Mouse (Mus musculus) kidney, adult 2 months (tissue): Measurements from ENCODE around the gene Csnk1d. TPM values are rescaled to one million over a fixed set of nuclear protein-coding genes. Genes with fewer than 3 reads are reported as not detected.

ENCODE experiments used
- DNase-seq: peaks from one replicate; pipeline ENCODE4 v3.0.0; 2021
- H3K27ac ChIP-seq: fragments of 200-500 bp; 2 replicates; pipeline ENCODE4 v1.5.1; 2012; ENCODE audit warnings: low read depth, low read length, control low read depth, inconsistent platforms; ENCODE audit not compliant: insufficient read depth
- H3K27me3 ChIP-seq: fragments of 200-500 bp; replicated peaks from 2 replicates; pipeline ENCODE4 v1.6.1; 2012; ENCODE audit warnings: mild to moderate bottlenecking, moderate library complexity, low read length, inconsistent platforms; ENCODE audit not compliant: control insufficient read depth, insufficient read depth
- H3K36me3 ChIP-seq: fragments of 200-500 bp; 2 replicates; pipeline ENCODE4 v1.6.1; 2012; ENCODE audit warnings: mild to moderate bottlenecking, moderate library complexity, low read length, inconsistent platforms; ENCODE audit not compliant: control insufficient read depth, insufficient read depth
- H3K4me1 ChIP-seq: fragments of 200-500 bp; 2 replicates; pipeline ENCODE4 v1.6.1; 2011; ENCODE audit warnings: low read length; ENCODE audit not compliant: control insufficient read depth, insufficient read depth
- H3K4me3 ChIP-seq: fragments of 200-500 bp; 2 replicates; pipeline ENCODE4 v1.5.1; 2011; ENCODE audit warnings: mild to moderate bottlenecking, low read depth, low read length, control low read depth; ENCODE audit not compliant: insufficient read depth
- CTCF ChIP-seq: fragments of 200-500 bp; conservative IDR thresholded peaks from 2 replicates; pipeline ENCODE4 v1.5.1; 2011; ENCODE audit warnings: low read depth, mild to moderate bottlenecking, control low read depth, low read length, moderate library complexity, mixed read lengths; ENCODE audit not compliant: insufficient read depth, insufficient read length
- POLR2A ChIP-seq: fragments of 200-500 bp; IDR thresholded peaks from one replicate; pipeline ENCODE4 v1.6.1; 2011; ENCODE audit warnings: low read depth, low read length, control low read depth
- WGBS: fragments of 180-500 bp; shearing (Covaris S2); methylation state at CpG from one replicate; pipeline ENCODE4 v1.1.7; 2018; 5-methylcytosine and 5-hydroxymethylcytosine counted together
- polyA plus RNA-seq: library from polyadenylated mRNA; depleted of rRNA; stranded (reverse); fragments of >200 nt; gene quantifications from 2 replicates; pipeline ENCODE4 v1.2.3, GENCODE M21; 2012

Csnk1d gene
- polyA plus RNA-seq, 1 experiment, result 71.0 TPM

DNA sequence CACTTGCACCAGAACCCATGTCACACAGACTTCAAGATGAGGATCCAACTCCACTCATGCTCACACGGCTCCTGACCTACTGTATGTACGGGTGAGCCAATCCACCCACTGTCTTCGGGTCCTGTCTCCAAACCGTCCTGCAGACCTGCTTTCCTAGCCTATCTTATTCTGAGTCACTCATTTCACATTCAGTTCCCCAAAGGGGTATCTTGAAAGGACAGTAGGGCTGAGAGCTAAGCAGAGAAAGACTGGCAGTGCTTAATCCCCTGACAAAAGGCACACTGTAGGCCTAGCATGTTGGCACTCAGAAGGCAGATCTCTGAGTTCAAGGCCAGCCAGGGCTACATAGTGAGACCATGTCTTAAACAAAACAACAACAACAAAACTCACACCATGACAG, 2.7 kb downstream of the Csnk1d start:
- H3K4me1 ChIP-seq, result peaks cover 49% of the 10 kb centered on the region
- no peak for TF ChIP-seq POLR2A
- TF ChIP-seq CTCF, result no peak
- no peaks in the 10 kb centered on the region for H3K36me3 ChIP-seq
- H3K27me3 ChIP-seq, result no peaks in the 10 kb centered on the region
- H3K4me3 ChIP-seq, result no peak overlapping the region
- no peak for DNase-seq
- 34% methylated on average over 4 of the region's 4 CpGs for WGBS
- H3K27ac ChIP-seq, result peak overlapping the region; percentile 19; the same call in 1 of the 2 replicates

- no peaks in the 10 kb centered on the region for H3K27me3 ChIP-seq
- WGBS, result 30% methylated on average over 3 of the region's 3 CpGs
- no peak overlapping the region for H3K27ac ChIP-seq
- H3K4me3 ChIP-seq, result no peak overlapping the region
- peaks cover 56% of the 10 kb centered on the region for H3K4me1 ChIP-seq
- TF ChIP-seq POLR2A (no peak), CTCF (no peak)
- peaks cover 5% of the 10 kb centered on the region; the same call in 1 of the 2 replicates for H3K36me3 ChIP-seq
- peak; percentile 39 for DNase-seq
Observed at GRCm38 (mm10) chr11:120987608-120988007, 3.5 kb downstream of the Csnk1d start.

- TF ChIP-seq CTCF (no peak), POLR2A (no peak)
- peaks cover 63% of the 10 kb centered on the region for H3K4me1 ChIP-seq
- 42% methylated on average over 4 of the region's 4 CpGs for WGBS
- H3K27me3 ChIP-seq, result no peaks in the 10 kb centered on the region
- peak overlapping the region; percentile 47; the same call in 1 of the 2 replicates for H3K27ac ChIP-seq
- DNase-seq, result peak; percentile 62
- H3K4me3 ChIP-seq, result no peak overlapping the region
- peaks cover 12% of the 10 kb centered on the region for H3K36me3 ChIP-seq
Observed at GRCm38 (mm10) chr11:120984448-120985330, 6.4 kb downstream of the Csnk1d start.

DNA sequence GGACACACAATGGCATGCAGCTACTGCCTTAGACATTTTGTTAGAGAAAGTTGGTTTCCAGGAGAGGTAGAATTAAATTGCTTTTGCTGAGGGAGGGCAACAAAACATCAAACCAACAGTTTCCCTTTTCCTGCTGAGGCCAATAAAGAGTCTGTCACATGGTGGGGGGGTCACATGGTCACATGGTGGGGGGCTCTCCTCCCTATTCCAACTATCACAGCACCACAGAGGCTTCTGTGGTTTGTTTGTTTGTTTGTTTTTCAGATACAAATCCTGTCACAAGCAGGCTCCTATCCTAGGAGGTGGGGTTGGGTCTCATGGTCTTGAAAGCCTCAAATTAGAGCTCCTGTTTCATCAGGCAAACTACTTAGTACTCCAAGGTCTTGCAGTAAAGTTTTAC, 8.7 kb downstream of the Csnk1d start:
- TF ChIP-seq POLR2A (no peak), CTCF (no peak)
- no peak for DNase-seq
- H3K36me3 ChIP-seq, result peaks cover 12% of the 10 kb centered on the region

GRCm38 (mm10) chr11:120981661-120982060, 9.5 kb downstream of the Csnk1d start:
- H3K27me3 ChIP-seq, result no peaks in the 10 kb centered on the region
- H3K4me3 ChIP-seq, result no peak overlapping the region
- DNase-seq, result peak; percentile 71
- H3K27ac ChIP-seq, result no peak overlapping the region
- peaks cover 12% of the 10 kb centered on the region for H3K36me3 ChIP-seq
- H3K4me1 ChIP-seq, result peaks cover 38% of the 10 kb centered on the region
- WGBS, result 34% methylated on average over 4 of the region's 4 CpGs
- TF ChIP-seq POLR2A (no peak), CTCF (no peak)

More for the DNA sequence above, 8.7 kb downstream of the Csnk1d start:
- Histone ChIP-seq H3K4me1 (peaks cover 46% of the 10 kb centered on the region), H3K4me3 (no peak overlapping the region), H3K27me3 (no peaks in the 10 kb centered on the region), H3K27ac (no peak overlapping the region)

DNA sequence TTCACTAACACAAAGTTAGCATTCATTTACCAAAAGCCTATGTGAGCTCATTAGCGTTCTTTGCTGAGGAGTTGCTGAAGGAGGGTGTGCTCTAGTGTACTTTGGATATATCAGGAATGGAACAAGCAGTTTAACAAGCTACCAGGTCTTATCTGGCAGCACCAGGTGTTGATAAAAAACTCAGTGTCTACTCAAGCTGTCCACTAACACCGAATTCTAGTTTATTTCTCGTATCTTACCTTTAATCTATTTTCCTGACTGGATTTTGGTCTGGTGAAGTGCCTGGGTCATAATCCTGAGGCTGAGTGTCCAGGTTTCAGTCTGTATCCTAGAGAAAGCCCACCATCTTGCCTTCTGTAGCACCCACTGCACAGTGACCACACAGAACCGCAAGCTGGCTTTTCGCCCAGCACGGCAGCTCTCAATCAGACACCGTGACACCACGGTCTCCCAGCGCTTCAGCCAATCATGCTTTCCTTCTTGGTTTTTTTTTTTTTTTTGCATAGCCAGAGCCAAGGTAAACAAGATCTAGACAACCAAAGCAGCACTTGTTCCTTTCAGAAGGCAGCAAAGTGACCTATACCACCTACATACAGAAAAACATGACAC, 10.6 kb downstream of the Csnk1d start:
- Histone ChIP-seq H3K27ac (no peak overlapping the region), H3K4me3 (no peak overlapping the region), H3K27me3 (no peaks in the 10 kb centered on the region), H3K4me1 (peaks cover 29% of the 10 kb centered on the region), H3K36me3 (peaks cover 12% of the 10 kb centered on the region)
- 34% methylated on average over 9 of the region's 9 CpGs for WGBS
- DNase-seq, result peak; percentile 72
- TF ChIP-seq CTCF, result no peak
- TF ChIP-seq POLR2A, result no peak

DNA sequence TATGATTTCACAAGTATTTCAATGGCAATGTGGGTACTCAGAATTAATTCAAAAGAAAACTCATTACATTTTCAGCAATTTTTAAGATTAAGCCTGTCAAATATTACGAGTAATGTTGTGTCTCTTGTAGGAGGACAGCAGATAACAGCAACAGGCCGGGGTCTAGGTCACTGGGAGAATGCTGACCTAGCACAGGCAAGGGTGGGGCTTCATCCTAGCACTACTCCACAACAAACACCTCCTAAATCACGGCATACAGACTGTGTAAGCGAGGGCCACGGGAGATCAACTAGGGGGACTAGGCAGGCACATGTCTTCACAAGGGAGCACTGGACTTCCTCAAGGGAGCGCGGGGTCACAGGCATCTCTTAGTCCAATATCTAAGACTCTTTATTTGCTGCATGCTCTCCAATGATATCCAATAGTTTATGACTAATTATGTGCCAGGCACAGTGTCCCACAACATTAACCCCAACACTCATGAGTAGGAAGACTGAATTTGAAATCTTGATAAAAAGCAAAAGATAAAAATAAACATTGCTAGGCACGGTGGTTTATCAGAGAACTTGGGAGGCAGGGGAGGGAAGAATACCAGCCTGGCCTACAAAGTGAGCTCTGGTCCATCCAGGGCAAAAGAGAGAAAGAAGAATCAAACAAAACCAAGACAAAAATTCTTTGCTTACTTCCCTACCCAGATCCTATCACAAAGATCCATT, 11.3 kb downstream of the Csnk1d start:
- no peak for TF ChIP-seq POLR2A
- TF ChIP-seq CTCF, result no peak
- peaks cover 26% of the 10 kb centered on the region for H3K4me1 ChIP-seq
- H3K36me3 ChIP-seq, result peaks cover 12% of the 10 kb centered on the region
- H3K27me3 ChIP-seq, result no peaks in the 10 kb centered on the region
- no peak overlapping the region for H3K4me3 ChIP-seq
- no peak overlapping the region for H3K27ac ChIP-seq
- WGBS, result 53% methylated on average over 8 of the region's 8 CpGs
- no peak for DNase-seq
